Mouse (Mus musculus) erythroblast, adult 5-6 weeks (primary cell): ENCODE results near the gene Cdc40. TPM values are rescaled to one million over a fixed set of nuclear protein-coding genes. Genes with fewer than 3 reads are reported as not detected.

Source experiments
- ATAC-seq: replicated peaks from 2 replicates; pipeline ENCODE4 v1.8.0; 2016; ENCODE audit warnings: moderate number of reproducible peaks, mild to moderate bottlenecking, moderate TSS enrichment, inconsistent platforms; ENCODE audit not compliant: poor library complexity, low FRiP score, severe bottlenecking
- total RNA-seq, 2 experiments: library from RNA; stranded (forward) in 1 of 2; stranded (reverse) in 1 of 2; fragments of 150-400 nt in 1 of 2; fragments of 200-764, 138-1000 nt in 1 of 2; gene quantifications; 2 replicates each; pipeline versions ENCODE4 v1.2.3 to v1.2.4; 2015 to 2017; ENCODE audit warnings: low replicate concordance in 2 of 2

Gene Cdc40
- total RNA-seq (2015; ENCODE audit: low replicate concordance) (23.6 and 24.9 TPM in 2 replicates), total RNA-seq (2017; ENCODE audit: low replicate concordance) (13.5 and 16.2 TPM in 2 replicates)

DNA sequence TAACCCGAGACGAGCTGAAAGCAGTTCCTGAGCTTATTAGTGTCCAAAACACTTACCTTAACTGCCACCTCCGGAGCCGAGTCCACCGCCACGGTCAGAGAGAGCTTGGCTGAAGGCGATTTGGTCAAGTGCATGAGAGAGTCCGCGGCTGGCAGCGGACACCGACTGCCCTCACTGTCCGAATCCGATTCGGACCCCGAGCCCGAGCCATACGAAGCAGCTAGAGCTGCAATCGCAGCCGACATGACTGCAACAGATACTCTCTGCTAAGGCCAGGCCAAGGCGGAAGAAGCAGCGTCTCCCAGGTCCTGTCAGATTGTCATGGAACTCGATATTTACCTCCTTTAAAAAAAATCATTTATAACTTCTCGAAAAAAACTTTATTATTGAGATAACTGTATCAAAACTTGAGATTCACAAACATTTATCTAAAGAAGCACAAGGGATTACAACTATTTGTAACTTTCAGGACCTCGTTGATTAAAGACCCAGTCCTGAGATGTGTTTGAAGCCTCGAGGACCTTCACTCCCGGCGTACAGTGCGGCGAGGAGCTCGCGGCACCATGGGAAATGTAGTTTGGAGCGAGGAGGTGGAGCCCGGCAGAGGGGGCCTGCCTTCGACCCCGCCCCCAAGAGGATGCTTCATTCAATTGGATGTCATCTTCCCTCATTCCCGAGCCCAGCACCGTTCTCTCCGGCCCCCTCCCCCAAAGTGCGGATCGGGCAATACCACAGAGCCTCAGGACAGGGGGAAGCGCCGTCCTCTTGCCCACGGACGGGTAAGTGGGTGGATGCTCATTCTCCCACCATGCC lies at the start of gene Cdc40, which contains the start of gene Wasf1:
Cdc40 (minus strand) TSS at position 481 of the 813 bp plus-strand sequence.
Wasf1 (plus strand) TSS at position 645 of the 813 bp plus-strand sequence.
- ATAC-seq = peak; percentile 99

DNA sequence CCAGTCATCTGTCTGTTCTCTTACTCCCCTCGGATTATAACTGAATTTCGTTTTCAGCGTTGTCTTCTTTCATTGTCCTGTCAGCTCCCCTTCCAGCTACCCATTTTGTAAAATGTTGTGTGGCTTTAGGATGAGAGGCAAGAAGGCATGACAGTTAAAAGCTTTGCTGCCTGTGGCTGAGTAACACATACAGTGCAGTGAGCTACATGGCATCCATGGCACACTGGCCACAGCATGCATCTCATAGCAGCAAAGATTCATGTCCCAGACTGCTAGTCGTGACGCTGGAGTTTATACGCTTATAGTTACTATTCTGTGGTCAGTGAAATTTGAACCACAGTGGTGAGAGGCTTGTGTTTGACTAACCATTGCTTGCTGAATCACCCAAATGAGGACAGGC lies 36.4 kb upstream of the Cdc40 start:
- no peak for ATAC-seq

DNA sequence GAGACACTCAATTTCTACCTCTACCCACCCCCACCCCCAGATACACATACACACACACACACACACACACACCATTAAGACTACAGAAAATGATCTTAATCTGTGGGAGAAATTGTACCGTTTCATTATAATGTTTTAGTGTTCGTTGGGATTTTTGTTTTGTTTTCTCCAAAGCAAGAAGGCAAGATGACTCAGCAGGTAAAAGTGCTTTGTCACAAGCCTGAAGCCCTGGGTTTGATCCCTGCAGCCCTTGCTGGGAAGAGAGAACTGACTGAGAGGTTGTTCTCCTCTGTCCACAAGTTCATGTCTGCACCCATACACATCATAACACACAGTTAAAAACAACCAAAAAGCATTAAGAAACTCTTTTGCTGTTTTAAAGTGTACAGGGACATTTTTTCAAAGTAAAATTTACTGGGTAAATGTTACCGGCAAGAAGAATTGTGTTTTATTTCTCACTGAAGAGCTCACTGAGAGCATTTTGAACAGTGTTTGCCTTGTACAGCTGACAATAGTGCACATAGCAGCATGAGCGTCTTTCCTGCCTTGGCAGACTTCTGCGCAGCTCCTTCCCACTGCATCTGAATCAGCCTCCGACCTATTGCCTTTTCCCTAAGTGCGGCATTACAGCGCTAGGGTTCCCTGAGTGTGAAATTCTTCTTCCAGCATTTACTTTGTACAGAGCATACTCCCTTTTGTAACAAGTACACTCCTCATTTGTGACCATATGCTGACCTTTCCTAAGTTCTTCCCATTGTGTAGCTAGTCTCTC lies 35.7 kb upstream of the Cdc40 start:
- ATAC-seq = no peak

DNA sequence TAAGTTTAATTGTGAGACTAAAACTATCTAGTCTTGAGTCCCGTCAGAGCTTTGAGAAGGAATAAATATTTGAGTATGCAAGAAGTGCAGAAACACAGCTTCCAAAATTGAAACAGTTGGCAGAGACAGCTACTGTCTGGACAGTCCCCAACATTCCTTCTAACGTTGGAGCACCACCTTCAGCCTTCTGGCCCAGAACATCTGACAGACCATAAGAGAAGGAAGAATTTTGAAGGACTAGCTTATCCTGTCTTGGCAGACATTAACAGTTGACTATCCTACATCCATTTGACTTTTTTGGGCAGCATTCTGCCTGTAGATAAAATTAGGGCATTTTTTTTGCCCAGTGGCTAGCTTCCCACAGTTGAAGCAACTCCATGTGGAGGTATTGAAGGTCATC lies 32.1 kb upstream of the Cdc40 start:
- no peak for ATAC-seq

DNA sequence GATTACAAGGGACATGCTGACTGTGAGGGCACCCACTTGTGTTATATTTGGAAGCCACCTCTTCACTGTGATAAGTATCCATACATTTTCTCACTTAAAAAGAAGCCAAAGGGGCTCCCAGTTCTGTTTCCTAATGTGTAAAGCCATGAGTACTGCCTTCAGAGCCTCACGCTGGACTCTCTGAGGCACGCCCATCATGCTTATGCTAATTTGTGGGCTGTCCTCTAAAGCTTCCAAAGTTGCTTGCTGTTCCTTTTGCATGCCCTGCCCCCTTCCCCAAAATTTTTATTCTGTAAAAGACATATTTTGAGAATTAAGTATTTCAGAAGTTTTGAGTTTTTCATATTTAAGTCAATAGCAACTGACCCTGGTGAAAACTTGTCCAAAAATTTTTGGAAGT lies 27.7 kb upstream of the Cdc40 start:
- ATAC-seq = no peak

DNA sequence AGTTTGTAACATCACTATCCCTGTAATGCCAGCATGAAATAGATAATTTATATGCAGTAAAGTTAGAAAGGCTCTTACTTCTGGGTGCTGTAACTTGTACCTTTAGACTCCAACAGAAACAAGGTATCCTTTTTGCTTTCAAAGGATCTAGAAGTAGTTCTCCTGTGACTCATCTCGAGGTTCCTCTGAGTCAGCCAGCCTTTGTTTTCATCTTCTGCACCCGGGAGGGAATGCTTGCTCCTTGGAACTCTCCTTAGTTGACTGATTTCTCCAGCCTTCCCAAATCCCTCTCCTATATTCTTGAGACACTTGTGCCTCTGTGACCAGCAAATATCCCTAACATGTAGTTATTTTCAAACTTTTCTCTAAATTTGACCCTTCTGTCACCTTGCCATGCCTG lies 25.5 kb upstream of the Cdc40 start:
- no peak for ATAC-seq

DNA sequence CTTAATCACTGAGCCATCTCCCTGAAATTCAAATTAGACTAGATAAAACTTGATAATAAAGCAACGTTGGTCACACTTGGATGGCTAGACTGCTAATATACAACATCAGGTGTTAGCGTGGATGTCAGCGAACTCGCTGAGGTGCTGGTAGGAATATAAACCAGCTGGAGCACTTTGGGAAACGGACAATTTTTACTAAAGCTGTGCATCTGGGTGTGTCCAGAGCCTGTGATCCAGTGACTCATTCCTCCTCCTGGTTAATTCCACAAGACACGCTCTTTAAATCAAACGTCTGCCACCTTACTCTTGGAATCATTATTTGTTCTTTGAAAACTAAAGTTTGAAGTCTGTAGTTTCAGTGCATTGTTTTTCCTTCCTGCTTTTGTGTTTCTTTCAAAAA lies 23.7 kb upstream of the Cdc40 start:
- ATAC-seq = no peak

DNA sequence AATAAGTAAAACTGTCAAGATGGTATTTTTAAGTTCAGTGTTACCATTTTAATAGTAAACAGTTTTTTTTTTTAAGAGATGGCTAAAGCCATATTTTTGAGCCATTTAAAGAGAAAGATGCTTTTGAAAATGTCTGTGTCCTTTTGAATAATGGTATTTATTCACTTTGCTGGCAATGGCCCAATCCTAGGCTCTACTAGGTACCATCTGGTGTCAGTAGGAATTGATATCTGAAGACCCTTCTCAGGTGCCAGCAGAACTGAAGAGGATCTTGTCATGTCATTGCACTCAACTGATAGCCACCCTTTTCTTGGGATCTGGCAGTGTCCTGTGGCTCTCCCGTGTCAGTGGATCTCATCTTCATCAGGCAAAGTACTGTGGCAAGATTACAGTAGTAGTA lies 23.0 kb upstream of the Cdc40 start:
- ATAC-seq = no peak

DNA sequence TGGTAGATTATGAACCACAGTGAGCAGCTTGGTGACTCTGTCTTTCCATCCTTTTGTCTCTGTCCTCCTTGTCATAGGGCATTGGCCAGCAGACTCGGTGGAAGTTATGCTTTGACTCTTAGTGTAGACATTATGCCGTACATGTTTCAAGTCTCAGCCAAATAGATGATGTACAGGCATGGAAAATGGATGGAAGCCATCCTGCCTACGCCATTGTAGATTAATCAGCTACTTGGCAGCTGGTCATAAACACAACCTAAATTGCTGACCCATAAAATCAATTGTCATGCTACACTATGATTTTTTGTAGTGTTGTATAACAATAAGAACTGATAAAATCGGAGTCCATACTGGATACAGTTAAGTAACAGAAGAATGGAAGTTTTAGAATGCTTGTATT lies 18.7 kb upstream of the Cdc40 start:
- no peak for ATAC-seq

DNA sequence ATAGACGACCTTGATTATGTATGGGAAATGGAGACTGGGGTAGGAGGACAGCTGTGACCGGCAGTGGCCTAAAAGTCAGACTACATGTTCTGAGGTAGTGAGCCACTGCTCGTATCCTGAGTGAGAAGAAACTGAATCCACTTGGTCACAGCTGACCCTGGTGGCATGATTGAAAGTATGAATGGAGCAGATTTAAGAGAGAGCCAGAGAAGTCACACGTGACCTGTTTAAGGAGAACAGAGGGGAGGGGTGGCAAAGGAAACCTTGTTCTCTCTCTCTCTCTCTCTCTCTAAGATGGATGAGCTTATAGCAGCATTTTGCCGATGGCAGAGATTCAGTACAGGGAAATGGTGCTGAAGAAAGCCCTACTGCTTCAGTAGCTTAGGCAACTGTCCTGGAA lies 13.5 kb upstream of the Cdc40 start:
- no peak for ATAC-seq

DNA sequence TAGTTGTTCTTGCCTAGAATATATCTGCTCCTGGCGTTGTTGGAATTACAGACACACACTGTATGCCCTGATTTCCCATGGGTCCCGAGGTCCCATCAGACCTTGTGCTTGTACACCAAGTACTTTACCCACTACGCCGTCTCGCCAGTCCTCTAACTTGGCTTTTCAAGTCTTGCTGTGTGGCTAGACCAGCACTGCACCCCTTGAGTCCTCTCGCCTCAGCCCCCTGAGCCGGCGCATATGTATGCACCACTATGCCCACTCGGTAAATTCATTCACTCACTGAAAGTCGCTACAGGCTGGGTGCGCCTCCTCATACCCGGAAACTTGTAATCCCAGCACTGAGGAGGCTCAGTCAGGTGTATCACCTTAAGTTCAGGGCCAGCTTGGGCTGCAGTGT lies 12.7 kb upstream of the Cdc40 start:
- no peak for ATAC-seq

DNA sequence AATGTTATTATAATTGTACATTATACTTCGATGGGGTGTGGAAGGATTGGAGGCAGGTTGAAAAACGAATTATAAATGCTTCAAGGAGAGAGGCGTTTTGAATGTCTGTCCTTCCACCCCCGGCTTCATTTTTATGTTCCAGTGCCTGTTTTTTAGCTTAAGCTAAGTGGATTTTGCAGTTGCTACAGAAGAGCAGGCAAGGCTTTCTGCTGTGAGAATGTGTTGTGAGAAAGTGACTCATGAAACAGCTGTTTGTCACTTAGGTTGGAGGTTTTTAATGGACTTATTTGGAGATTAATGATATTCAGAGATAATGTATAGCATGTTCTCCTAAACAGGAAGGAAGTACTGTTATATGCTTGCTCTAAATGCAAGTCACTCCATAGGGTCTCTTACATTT lies 6.0 kb upstream of the Cdc40 start:
- ATAC-seq = no peak

DNA sequence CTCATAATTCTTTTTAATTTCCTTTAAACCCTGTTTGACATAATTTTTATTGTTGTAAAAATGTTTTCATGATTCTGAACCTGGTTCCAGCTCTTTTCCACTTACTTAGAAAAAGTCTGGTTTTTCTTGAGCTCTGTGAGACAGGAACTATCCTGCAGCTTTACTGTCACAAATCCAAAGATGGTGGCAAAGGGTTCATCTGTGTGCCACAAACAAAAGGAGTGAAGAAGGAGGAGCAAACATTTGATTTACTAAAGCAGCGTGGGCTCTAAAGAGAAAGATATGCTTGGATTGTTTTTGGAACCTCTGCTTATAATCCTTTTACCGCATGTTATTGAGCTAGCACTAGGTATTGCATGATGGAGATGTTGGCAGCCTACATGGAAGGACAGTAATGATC lies 4.2 kb upstream of the Cdc40 start:
- ATAC-seq = no peak

DNA sequence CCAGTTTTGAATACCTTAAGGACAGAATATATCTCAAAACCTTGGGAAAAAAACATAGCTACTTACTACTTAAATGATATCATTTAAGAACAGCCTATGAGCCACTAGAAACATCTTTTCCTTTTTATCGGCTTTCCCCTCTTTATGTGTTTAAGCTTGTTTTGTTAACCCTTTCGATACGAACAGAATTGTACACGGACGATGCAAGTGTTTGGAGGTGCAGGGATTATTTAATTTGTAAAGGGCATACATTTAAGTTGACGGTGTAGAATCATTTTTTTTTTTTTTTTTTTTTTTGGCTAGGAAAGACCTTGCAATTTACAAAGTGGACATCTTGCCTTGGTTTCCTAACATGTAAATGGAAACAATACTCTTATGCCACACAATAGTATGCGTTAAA lies 2.3 kb upstream of the Cdc40 start:
- ATAC-seq = no peak

DNA sequence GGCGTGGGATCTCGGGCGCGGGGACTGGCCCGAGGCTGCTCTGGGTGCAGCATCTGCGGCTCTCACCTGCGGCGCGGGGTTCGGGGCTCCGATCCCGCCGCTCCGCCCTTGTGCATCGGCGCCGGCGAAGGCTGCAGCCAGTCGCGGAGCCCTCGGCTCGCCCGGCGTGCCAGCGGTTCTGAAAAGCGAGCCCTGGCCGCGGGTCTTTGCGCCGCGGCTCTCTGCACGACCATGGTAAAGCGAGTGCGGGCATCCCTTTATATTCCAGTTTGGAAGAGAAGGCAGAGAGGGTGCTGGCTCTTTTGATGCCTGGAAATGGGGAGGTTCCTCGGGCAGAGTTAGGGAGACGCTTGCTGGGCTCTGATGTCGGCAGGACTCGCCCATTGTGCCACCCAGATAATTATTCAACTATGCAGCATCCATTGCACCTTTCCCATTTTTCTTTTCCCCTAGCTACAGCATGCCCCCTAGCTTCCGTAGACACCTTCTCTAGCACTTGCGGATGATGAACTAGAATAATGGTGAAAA lies 1.2 kb upstream of the Cdc40 start:
- no peak for ATAC-seq

DNA sequence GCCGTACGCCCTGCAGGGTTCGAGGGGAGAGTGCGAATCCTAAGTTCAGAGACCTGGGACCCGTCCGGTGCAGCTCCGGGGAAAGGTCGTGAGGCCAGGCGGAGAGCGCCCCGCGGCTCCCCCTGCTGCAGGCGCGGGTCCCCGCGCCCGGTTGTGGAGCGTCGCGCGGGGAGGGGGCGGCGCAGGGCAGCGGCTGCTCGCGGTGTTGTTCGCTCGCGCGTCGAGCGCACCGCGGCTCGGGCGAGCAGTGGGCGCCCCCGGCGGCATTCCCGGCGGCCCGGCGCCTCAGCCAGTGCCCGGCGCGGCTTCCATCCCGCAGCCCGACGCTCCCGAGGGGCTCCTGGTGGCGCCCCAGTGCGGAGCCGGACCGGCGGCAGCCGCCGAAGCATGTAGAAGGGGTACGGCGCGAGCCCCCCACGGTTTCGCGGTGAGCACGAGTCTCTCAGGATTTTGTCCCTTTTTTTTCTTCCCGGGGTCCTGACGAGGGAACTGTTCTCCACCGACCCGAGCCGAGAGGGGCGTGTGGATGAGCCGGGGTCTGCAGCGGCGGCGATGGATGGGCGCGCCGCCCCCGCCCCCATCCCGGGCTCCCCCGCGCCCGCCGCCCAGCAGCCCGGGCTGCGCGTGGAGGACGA lies 650 bp upstream of the Cdc40 start:
- ATAC-seq = no peak

DNA sequence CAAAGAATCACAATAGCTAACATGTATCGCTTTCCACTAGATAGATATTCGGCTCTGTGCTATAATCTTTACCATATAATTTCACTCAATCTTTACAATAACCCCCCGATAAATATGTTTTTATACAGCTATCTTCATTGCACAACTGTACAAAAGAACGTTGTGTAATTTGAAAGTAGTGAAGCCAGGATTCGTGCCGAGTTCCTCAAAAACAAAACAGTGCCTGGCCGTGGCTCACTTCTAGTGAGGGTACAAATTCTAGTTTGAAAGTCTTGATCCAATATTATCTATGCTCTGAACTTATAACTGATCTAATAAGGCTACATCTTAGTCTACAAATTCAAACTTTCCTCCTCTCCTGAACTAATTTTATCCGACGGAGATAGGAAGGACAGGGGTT lies 778 bp downstream of the Cdc40 start:
- peak; percentile 16; the same call in 1 of the 2 replicates for ATAC-seq

DNA sequence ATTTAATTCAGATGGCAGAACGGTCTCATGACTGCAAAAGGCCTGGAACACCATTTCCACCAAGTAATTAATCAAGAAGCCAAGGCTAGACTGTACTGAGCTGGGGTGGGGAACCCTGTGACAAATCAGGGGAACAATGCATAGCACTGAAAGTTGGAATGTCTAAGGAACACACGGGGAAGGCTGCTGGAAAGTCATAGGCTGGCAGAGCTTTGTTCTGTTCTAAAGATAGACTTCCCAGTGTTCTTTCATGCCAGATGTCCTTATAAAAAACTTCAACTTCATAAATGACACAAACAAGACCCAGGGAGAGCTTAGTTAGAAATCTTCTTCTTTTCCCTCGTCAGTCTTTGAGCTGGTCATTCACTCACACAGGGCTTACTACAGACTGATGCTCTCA lies 1.9 kb downstream of the Cdc40 start:
- ATAC-seq = no peak

DNA sequence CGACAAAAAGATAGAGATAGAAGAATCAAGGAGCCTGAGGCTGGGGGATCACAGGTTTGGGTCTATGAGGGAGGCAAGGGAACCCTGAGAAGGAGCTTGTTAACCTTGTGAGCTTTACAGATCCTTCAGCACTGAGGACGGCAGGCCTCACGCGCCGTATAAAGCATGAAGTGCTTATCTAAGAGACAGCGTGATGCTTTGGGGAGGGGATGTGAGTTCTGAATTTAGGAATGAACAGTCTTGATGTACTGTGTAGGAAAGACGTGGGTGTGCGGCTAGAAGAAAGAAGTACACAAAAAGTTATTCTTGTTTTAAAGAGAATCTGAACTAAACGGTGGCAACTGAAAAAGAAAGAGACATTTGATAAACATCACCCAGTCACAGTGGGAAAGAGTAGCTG lies 3.1 kb downstream of the Cdc40 start:
- no peak for ATAC-seq

DNA sequence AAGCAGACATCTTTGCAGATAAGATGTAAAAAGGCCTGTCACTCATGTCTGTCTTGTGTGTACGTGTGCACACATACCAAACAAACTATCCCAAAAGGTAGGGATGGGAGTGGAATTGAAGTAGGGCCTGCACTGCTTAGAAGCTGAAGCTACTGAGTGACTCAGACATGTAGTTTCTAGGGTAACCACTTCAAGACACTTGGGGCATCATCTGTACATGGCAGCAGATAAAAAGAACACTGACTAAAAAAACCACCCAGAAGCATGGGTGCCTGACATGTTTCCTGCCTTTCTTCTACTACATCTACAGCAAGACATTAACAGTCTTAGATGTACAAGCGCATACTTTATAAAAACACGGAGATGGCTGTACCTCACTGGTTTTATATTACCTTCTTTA lies 4.9 kb downstream of the Cdc40 start:
- no peak for ATAC-seq
